Mouse (Mus musculus) MEL (cell line): ENCODE data around the gene Tbx19. TPM values are rescaled to one million over a fixed set of nuclear protein-coding genes. Genes with fewer than 3 reads are reported as not detected.
A peak's percentile ranks its signal among the peaks of the same experiment; 100 is the strongest.

Source experiments
- DNase-seq: peaks from one replicate; pipeline ENCODE4 v3.0.0; 2011; ENCODE audit warnings: low read depth, low spot score
- H3K27ac ChIP-seq: 2 replicates; pipeline ENCODE4 v1.5.1; 2012; ENCODE audit warnings: low read depth, mild to moderate bottlenecking, control low read depth, low read length, moderate library complexity; ENCODE audit not compliant: control insufficient read depth
- H3K27me3 ChIP-seq, 2 experiments: fragments of 150-350 bp in 1 of 2; sonication (generic) in 1 of 2; 2 replicates each; pipeline ENCODE4 v1.6.1; 2012; ENCODE audit warnings: low read length in 2 of 2, mild to moderate bottlenecking in 2 of 2, improper control_type of control experiment in 1 of 2, moderate library complexity in 1 of 2; ENCODE audit not compliant: insufficient read depth in 2 of 2, control insufficient read depth in 1 of 2
- H3K36me3 ChIP-seq, 2 experiments: 2 replicates each; pipeline ENCODE4 v1.6.1; 2012 to 2014; ENCODE audit warnings: low read length in 2 of 2, improper control_type of control experiment in 1 of 2, inconsistent platforms in 1 of 2, mild to moderate bottlenecking in 1 of 2; ENCODE audit not compliant: insufficient read depth in 2 of 2, control insufficient read depth in 1 of 2
- H3K4me1 ChIP-seq, 2 experiments: fragments of 150-350 bp in 1 of 2; sonication (generic) in 1 of 2; 2 replicates each; pipeline ENCODE4 v1.6.1; 2012; ENCODE audit warnings: low read length in 2 of 2, improper control_type of control experiment in 1 of 2, mild to moderate bottlenecking in 1 of 2; ENCODE audit not compliant: insufficient read depth in 2 of 2, control insufficient read depth in 1 of 2
- H3K4me3 ChIP-seq, 2 experiments: fragments of 150-350 bp in 1 of 2; sonication (generic) in 1 of 2; 2 replicates each; pipeline ENCODE4 v1.5.1; 2012; ENCODE audit warnings: low read depth in 2 of 2, low read length in 2 of 2, mild to moderate bottlenecking in 2 of 2, moderate library complexity in 2 of 2, control low read depth in 1 of 2, improper control_type of control experiment in 1 of 2; ENCODE audit not compliant: control insufficient read depth in 1 of 2, insufficient read depth in 1 of 2
- H3K79me2 ChIP-seq: 2 replicates; pipeline ENCODE4 v1.6.1; 2012; ENCODE audit warnings: mild to moderate bottlenecking, low read length, moderate library complexity; ENCODE audit not compliant: control insufficient read depth, poor library complexity, insufficient read depth
- H3K9ac ChIP-seq: 2 replicates; pipeline ENCODE4 v1.6.1; 2012; ENCODE audit warnings: low read depth, mild to moderate bottlenecking, control low read depth, low read length, moderate library complexity; ENCODE audit not compliant: control insufficient read depth, poor library complexity, severe bottlenecking
- H3K9me3 ChIP-seq: fragments of 150-350 bp; sonication (generic); replicated peaks from 2 replicates; pipeline ENCODE4 v1.6.1; 2012; ENCODE audit warnings: mild to moderate bottlenecking, low read length, improper control_type of control experiment, moderate library complexity; ENCODE audit not compliant: insufficient read depth
- EP300 ChIP-seq, 2 experiments: IDR thresholded peaks; 2 replicates each; pipeline ENCODE4 v1.6.1; 2011; ENCODE audit warnings: improper control_type of control experiment in 2 of 2, low read length in 2 of 2, low read depth in 1 of 2, mild to moderate bottlenecking in 1 of 2
- ETS1 ChIP-seq: IDR thresholded peaks from 2 replicates; pipeline ENCODE4 v1.6.1; 2012; ENCODE audit warnings: low read depth, mild to moderate bottlenecking, inconsistent platforms, low read length, improper control_type of control experiment, moderate library complexity
- GATA1 ChIP-seq: IDR thresholded peaks from 2 replicates; pipeline ENCODE4 v1.6.1; 2011; ENCODE audit warnings: low read depth, low read length, improper control_type of control experiment
- MAX ChIP-seq: IDR thresholded peaks from 2 replicates; pipeline ENCODE4 v1.6.1; 2011; ENCODE audit warnings: low read length, improper control_type of control experiment
- TAL1 ChIP-seq: IDR thresholded peaks from 2 replicates; pipeline ENCODE4 v1.6.1; 2012; ENCODE audit warnings: mild to moderate bottlenecking, inconsistent platforms, low read length, moderate library complexity, mixed read lengths
- TCF12 ChIP-seq: IDR thresholded peaks from 2 replicates; pipeline ENCODE4 v1.6.1; 2014; ENCODE audit warnings: low read depth, mild to moderate bottlenecking, inconsistent platforms, low read length, improper control_type of control experiment, moderate library complexity
- USF2 ChIP-seq, 2 experiments: IDR thresholded peaks; 2 replicates each; pipeline ENCODE4 v1.6.1; 2011 to 2012; ENCODE audit warnings: improper control_type of control experiment in 2 of 2, low read length in 2 of 2, borderline replicate concordance in 1 of 2, inconsistent platforms in 1 of 2, low read depth in 1 of 2, mild to moderate bottlenecking in 1 of 2; ENCODE audit not compliant: insufficient read depth in 1 of 2
- polyA plus RNA-seq, 2 experiments: library from polyadenylated mRNA; stranded (reverse) in 1 of 2; unstranded in 1 of 2; fragments of >175 nt in 1 of 2; fragments of >200 nt in 1 of 2; gene quantifications; 2 replicates each; pipeline versions ENCODE4 v1.2.1 to v1.2.4; 2012; ENCODE audit warnings: low replicate concordance in 2 of 2, low read depth in 1 of 2; ENCODE audit not compliant: insufficient read length in 2 of 2, insufficient read depth in 1 of 2, missing spikeins in 1 of 2
- total RNA-seq: library from RNA; depleted of rRNA; stranded (reverse); fragments of 300-350 nt; gene quantifications from 2 replicates; pipeline ENCODE4 v1.2.3, GENCODE M21; 2012

Gene Tbx19
- total and polyA plus RNA-seq, 3 experiments, result 0.19 TPM; not detected in 2

GRCm38 (mm10) chr1:165105270-165106010 lies 55.1 kb downstream of the Tbx19 start:
- TF ChIP-seq GATA1 (peak; percentile 52), EP300 (IDR thresholded peaks at IDR 0.05; ENCODE audit: low read depth in 1 of 2, low read length in 2 of 2) (peak; percentile 33 to 57; a peak in 3 of 4 replicates), TAL1 (peak; percentile 71), USF2 (IDR thresholded peaks at IDR 0.05; ENCODE audit: borderline replicate concordance in 1 of 2, insufficient read depth in 1 of 2, low read depth in 1 of 2, low read length in 2 of 2) (no peak)
- H3K4me1 ChIP-seq, result peaks cover 0 to 16% of the 10 kb centered on the region in 2 experiments; a peak in 2 of 4 replicates
- no peak overlapping the region for H3K9ac ChIP-seq
- H3K9me3 ChIP-seq, result no peaks in the 10 kb centered on the region
- no peak overlapping the region for H3K27ac ChIP-seq
- no peak overlapping the region for H3K4me3 ChIP-seq
- H3K36me3 ChIP-seq, result peaks cover 0 to 6% of the 10 kb centered on the region in 2 experiments; a peak in 2 of 4 replicates
- no peaks in the 10 kb centered on the region for H3K27me3 ChIP-seq
- DNase-seq, result peak; percentile 63
- no peaks in the 10 kb centered on the region for H3K79me2 ChIP-seq

GRCm38 (mm10) chr1:165104707-165105259 lies 55.8 kb downstream of the Tbx19 start:
- H3K9ac ChIP-seq, result no peak overlapping the region
- peaks cover 0 to 16% of the 10 kb centered on the region in 2 experiments; a peak in 2 of 4 replicates for H3K4me1 ChIP-seq
- H3K79me2 ChIP-seq, result no peaks in the 10 kb centered on the region
- TF ChIP-seq GATA1, result peak; percentile 57; the same call in 1 of the 2 replicates
- TF ChIP-seq TAL1, result peak; percentile 84
- TF ChIP-seq EP300 (IDR thresholded peaks at IDR 0.05; ENCODE audit: low read depth in 1 of 2, low read length in 2 of 2), result peak; percentile 57 to 59
- TF ChIP-seq MAX, result no peak
- TF ChIP-seq ETS1, result 0 out of 2 replicates have a peak, but pooled peaks have one; percentile 18
- peak; percentile 75 for TF ChIP-seq TCF12
- no peak overlapping the region for H3K4me3 ChIP-seq
- no peaks in the 10 kb centered on the region for H3K27me3 ChIP-seq
- no peak overlapping the region for H3K27ac ChIP-seq
- peak; percentile 44 for DNase-seq
- peaks cover 0 to 6% of the 10 kb centered on the region in 2 experiments; a peak in 2 of 4 replicates for H3K36me3 ChIP-seq
- H3K9me3 ChIP-seq, result no peaks in the 10 kb centered on the region

DNA sequence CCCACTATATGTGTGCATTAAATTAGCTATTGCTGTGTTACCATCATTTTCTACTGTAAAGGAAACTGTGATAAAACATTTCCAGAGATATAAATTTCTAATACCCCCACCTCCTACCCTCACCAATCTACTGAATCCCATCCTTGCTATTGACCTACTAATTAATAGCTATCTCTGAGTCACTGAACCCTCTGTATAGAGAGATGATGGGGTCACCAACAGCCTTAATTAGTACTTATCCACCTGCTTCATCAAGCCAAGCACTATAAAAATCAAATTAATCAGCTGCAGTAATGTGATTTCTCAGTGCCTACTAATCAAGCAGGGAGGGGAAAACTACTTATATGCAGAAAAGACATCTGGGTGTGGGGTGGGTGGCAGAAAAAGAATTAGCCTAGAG lies 61.0 kb downstream of the Tbx19 start:
- no peak for TF ChIP-seq MAX
- TF ChIP-seq TAL1, result no peak
- no peak for TF ChIP-seq ETS1
- Histone ChIP-seq H3K27ac (no peak overlapping the region), H3K4me1 (peaks cover 0 to 2% of the 10 kb centered on the region in 2 experiments; a peak in 1 of 4 replicates), H3K9ac (no peak overlapping the region), H3K79me2 (no peaks in the 10 kb centered on the region), H3K4me3 (no peak overlapping the region), H3K9me3 (no peaks in the 10 kb centered on the region), H3K36me3 (no peaks in the 10 kb centered on the region), H3K27me3 (no peaks in the 10 kb centered on the region)
- DNase-seq, result no peak
